Mouse (Mus musculus) liver, embryonic 13.5 days (tissue): Measurements from ENCODE around the gene Pemt. TPM values are rescaled to one million over a fixed set of nuclear protein-coding genes. Genes with fewer than 3 reads are reported as not detected.

ENCODE experiments used
- ATAC-seq: fragments of 200-750 bp; cut with Nextera tagmentation; 2 replicates; pipeline ENCODE4 v1.8.0; 2017; ENCODE audit warnings: low read depth, mild to moderate bottlenecking, moderate number of reproducible peaks, moderate library complexity
- DNase-seq: peaks from one replicate; pipeline ENCODE4 v3.0.0; 2022
- H3K27ac ChIP-seq: fragments of 300-500 bp; sonication (generic); 2 replicates; pipeline ENCODE4 v1.5.1; 2015; ENCODE audit warnings: moderate library complexity, mild to moderate bottlenecking, inconsistent platforms
- H3K27me3 ChIP-seq: fragments of 300-500 bp; sonication (generic); 2 replicates; pipeline ENCODE4 v1.6.1; 2015; ENCODE audit warnings: mild to moderate bottlenecking, inconsistent platforms
- H3K36me3 ChIP-seq: fragments of 300-500 bp; sonication (generic); 2 replicates; pipeline ENCODE4 v1.6.1; 2015; ENCODE audit warnings: mild to moderate bottlenecking, inconsistent platforms
- H3K4me1 ChIP-seq: fragments of 300-500 bp; sonication (generic); replicated peaks from 2 replicates; pipeline ENCODE4 v1.6.1; 2015; ENCODE audit warnings: inconsistent platforms
- H3K4me2 ChIP-seq: fragments of 300-500 bp; sonication (generic); 2 replicates; pipeline ENCODE4 v1.6.1; 2015; ENCODE audit warnings: inconsistent platforms, mild to moderate bottlenecking, moderate library complexity
- H3K4me3 ChIP-seq: fragments of 300-500 bp; sonication (generic); replicated peaks from 2 replicates; pipeline ENCODE4 v1.5.1; 2015; ENCODE audit warnings: mild to moderate bottlenecking, inconsistent platforms
- H3K9ac ChIP-seq: fragments of 300-500 bp; sonication (generic); 2 replicates; pipeline ENCODE4 v1.6.1; 2015; ENCODE audit warnings: mild to moderate bottlenecking, inconsistent platforms
- H3K9me3 ChIP-seq: fragments of 300-500 bp; sonication (generic); replicated peaks from 2 replicates; pipeline ENCODE4 v1.6.1; 2016; ENCODE audit warnings: inconsistent platforms
- WGBS: fragments of 180-500 bp; shearing (Covaris S2); methylation state at CpG from one replicate; pipeline ENCODE4 v1.1.7; 2015; ENCODE audit not compliant: insufficient replicate concordance; 5-methylcytosine and 5-hydroxymethylcytosine counted together
- polyA plus RNA-seq: library from polyadenylated mRNA; unstranded; fragments of >200 nt; fragmentation: Nextera tagmentation; extraction: Ambion mirVana; gene quantifications from 2 replicates; pipeline ENCODE4 v1.2.1, GENCODE M21; 2015

Gene Pemt
- 7.7 and 7.9 TPM in 2 replicates for polyA plus RNA-seq

DNA sequence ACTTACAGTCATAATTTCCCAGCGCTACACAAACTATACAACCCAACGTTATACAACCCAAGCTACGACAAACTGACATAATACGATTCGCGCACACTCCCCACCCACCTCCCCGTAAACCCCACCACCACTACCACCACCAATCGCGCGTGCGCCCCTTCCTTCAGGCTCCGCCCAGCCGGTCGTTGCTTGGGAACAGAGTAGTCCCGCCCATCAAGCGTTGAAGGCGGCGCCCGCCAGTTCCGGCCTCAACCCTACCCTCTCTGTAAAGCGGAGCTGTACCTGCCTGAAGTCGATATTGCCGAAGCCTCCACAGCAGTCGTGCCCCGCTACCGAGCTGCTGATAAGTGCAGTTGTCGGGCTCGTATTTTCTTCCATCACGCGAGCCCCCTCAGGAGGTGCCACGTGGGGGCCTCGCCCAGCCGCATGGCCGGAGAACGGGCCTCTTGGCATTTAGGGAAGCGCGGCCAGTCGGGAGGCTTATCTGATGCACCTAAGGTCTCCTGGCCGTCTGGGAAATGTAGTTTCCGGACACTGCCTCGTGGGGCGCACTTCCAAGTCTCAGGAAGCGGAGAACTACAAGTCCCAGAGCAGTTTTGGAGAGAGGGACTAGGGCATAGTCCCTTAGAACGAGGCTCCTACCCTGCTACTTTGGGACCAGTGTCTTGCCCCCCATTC lies at the start of gene Pemt:
Gene Pemt (minus strand): TSS at position 432 of the 678 bp plus-strand sequence.
- Histone ChIP-seq H3K9ac (peak within 1 kb of the TSS; percentile 68), H3K27me3 (no peaks in the 10 kb centered on the region), H3K9me3 (no peaks in the 10 kb centered on the region), H3K4me2 (peak within 1 kb of the TSS; percentile 75), H3K4me3 (peak within 1 kb of the TSS; percentile 60), H3K27ac (peak within 1 kb of the TSS; percentile 85), H3K36me3 (no peaks in the 10 kb centered on the region), H3K4me1 (peaks cover 28% of the 10 kb centered on the region)
- DNase-seq (peak; percentile 88), ATAC-seq (peak; percentile 95)
- WGBS, result under 1% methylated on average over 44 of the region's 44 CpGs

DNA sequence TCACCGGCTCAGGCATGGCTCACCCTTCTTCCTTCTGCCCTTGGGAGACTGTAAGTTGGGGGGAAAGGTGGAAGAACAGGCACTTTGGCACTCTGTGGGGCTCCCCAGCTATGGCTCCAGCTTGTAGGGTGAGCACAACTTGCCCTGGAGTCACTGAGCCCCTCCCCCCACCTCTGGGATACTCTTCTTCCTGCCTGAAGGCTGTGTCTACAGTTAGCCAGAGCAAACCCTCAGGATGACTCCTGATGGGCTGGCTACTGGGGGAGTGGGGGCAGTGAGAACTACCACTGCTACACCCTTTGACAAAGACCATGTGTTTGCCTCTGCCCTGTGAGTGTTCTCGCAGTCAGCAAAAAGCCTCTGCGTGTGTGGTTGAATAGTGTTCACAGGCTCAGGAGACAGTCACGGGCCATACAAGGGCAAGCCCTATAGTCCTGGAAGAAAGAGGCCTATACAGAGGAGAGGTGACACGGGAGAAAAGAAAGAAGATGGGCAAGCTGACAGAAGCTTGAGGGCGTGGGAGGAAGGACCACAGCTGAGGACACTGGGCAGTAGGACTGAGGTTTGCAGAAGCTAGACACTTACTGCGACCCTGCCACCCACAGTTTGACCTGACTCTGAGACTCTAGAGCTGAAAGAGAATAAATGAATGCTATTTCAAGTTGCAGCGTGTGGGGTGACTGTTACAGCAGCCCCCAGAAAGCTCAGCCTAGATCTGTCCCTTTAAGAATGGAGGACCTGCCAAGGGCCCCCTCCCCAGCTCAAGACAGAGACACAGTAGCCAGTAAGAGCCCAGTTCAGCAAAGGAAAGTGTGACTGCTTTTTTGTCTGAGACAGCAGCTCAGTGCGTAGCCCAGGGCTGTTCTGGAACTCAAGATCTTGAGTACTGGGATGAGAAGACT lies 48.9 kb upstream of the Pemt start:
- WGBS, result 56% methylated on average over 9 of the region's 9 CpGs
- no peak for DNase-seq
- peaks cover 59% of the 10 kb centered on the region for H3K4me1 ChIP-seq

DNA sequence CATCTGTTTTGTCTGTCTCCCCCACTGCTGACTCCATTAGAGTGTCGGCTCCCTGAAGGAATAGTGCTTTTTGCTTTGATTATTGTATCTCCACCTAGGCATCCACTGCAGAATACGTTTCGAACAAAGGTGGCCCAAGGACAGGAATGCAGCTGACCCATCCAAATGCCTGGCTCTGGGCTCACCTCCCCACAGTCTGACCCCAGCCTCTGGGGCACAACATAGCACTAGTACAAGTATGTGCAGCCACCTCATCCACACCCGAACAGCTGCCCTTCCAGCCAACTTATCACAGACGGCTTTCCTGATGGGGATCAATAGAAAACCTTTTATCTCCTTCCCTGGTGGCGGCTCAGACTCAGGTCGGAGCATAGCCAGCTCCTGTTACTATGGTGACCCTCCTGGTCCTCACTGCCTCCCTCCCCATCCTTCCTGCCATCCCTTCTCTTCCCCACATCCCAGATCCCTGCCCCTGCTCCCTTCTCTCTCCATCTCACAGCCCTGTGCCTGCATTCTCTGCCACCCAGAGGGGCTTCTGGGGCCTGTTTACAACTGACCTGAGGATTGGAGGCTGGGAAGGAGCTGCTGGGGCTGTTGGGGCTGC lies 47.8 kb upstream of the Pemt start:
- DNase-seq (no peak), ATAC-seq (no peak)
- H3K4me2 ChIP-seq, result no peak overlapping the region
- no peaks in the 10 kb centered on the region for H3K27me3 ChIP-seq
- H3K27ac ChIP-seq, result no peak overlapping the region
- no peaks in the 10 kb centered on the region for H3K9me3 ChIP-seq
- H3K9ac ChIP-seq, result no peak overlapping the region
- peaks cover 59% of the 10 kb centered on the region for H3K4me1 ChIP-seq
- 66% methylated on average over 7 of the region's 7 CpGs for WGBS
- no peak overlapping the region for H3K4me3 ChIP-seq
- H3K36me3 ChIP-seq, result no peaks in the 10 kb centered on the region

More for the DNA sequence above, 48.9 kb upstream of the Pemt start:
- H3K36me3 ChIP-seq, result no peaks in the 10 kb centered on the region
- H3K9ac ChIP-seq, result no peak overlapping the region
- no peak overlapping the region for H3K4me2 ChIP-seq
- no peaks in the 10 kb centered on the region for H3K27me3 ChIP-seq
- no peaks in the 10 kb centered on the region for H3K9me3 ChIP-seq
- H3K4me3 ChIP-seq, result no peak overlapping the region
- no peak overlapping the region for H3K27ac ChIP-seq
- ATAC-seq, result no peak

DNA sequence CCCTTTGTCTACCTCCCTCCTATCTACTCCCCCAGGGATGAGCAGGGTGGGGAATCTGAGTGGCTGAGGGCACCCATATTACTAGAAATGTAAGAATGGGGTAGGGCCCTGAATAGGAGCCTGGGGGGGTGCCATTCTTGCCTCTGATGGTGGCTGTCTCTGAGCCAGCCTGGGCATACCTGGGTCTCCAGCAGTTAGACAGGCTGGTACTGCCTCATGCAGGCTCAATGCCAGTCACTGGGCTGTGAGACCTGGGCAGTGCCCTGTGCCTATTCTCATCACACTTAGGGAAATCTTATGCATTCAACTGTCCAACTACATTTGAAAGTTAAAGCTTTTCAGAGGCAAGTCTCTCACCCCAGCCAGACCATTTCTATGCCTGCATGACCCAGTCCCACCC lies 46.9 kb upstream of the Pemt start:
- H3K4me1 ChIP-seq, result peaks cover 67% of the 10 kb centered on the region
- no peaks in the 10 kb centered on the region for H3K36me3 ChIP-seq
- no peaks in the 10 kb centered on the region for H3K27me3 ChIP-seq
- no peak overlapping the region for H3K27ac ChIP-seq
- DNase-seq, result no peak
- no peaks in the 10 kb centered on the region for H3K9me3 ChIP-seq
- ATAC-seq, result no peak
- no peak overlapping the region for H3K9ac ChIP-seq
- no peak overlapping the region for H3K4me3 ChIP-seq
- H3K4me2 ChIP-seq, result no peak overlapping the region

DNA sequence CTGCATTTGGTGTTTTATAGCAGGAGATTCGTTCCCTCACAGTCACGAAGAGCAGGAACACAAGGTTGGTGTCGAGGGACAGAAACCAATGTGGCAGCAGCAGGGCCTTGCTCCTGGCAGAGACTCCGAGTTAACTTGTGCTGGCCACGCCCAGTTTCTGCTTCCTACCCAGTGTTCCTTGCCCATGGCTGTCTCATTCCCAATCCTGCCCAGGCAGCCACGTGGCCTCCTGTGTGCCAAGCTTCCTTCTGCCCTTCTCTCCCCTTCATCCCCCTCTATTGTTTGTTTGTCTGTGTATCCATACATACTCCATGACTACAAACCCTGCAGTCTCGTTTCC lies 45.1 kb upstream of the Pemt start:
- DNase-seq, result no peak
- no peak for ATAC-seq
- WGBS, result 47% methylated on average over 7 of the region's 7 CpGs
- H3K9ac ChIP-seq, result no peak overlapping the region
- no peak overlapping the region for H3K4me3 ChIP-seq
- no peaks in the 10 kb centered on the region for H3K27me3 ChIP-seq
- H3K27ac ChIP-seq, result peak overlapping the region; percentile 66
- no peaks in the 10 kb centered on the region for H3K36me3 ChIP-seq
- peak overlapping the region; percentile 36; the same call in 1 of the 2 replicates for H3K4me2 ChIP-seq
- H3K9me3 ChIP-seq, result no peaks in the 10 kb centered on the region
- peaks cover 67% of the 10 kb centered on the region for H3K4me1 ChIP-seq

DNA sequence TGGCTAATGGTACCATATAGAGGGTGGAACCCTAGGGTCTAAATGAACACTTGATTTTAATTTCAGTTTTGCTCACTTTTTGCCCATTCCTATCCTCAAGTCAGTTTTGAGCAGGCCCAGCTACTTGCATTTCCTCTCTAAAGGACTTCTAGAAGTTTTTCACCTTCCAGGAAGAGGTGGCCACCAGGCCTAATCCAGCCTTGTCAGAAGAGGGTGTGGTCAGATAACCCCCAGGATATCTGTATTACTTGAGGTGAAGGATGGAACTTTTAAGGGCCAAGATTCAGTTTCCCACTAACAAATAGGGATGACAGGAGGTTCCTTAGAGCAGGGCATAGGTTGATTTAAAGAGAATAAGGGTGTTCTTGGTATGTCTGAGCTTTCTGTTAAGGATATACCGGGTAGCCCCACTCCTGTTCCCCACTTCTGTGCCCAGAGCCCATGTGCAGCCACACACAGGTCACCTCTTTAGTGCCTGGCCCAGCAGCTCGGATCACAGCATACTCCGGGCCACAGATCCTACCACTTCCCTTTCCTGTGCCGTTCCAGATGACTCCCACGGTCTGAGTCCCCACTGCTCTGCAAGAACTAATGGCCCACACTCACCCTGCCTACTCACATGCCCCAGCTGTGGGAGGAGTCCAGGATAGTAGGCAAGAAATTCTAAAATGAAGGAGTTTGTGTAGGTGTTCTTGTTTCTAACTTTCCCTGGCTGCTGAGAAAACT lies 44.6 kb upstream of the Pemt start:
- ATAC-seq (peak; percentile 67), DNase-seq (no peak)
- no peaks in the 10 kb centered on the region for H3K9me3 ChIP-seq
- H3K9ac ChIP-seq, result no peak overlapping the region
- WGBS, result 21% methylated on average over 5 of the region's 5 CpGs
- no peak overlapping the region for H3K4me3 ChIP-seq
- peak overlapping the region; percentile 36 for H3K4me2 ChIP-seq
- no peaks in the 10 kb centered on the region for H3K36me3 ChIP-seq
- peak overlapping the region; percentile 66 for H3K27ac ChIP-seq
- H3K4me1 ChIP-seq, result peaks cover 67% of the 10 kb centered on the region
- no peaks in the 10 kb centered on the region for H3K27me3 ChIP-seq

DNA sequence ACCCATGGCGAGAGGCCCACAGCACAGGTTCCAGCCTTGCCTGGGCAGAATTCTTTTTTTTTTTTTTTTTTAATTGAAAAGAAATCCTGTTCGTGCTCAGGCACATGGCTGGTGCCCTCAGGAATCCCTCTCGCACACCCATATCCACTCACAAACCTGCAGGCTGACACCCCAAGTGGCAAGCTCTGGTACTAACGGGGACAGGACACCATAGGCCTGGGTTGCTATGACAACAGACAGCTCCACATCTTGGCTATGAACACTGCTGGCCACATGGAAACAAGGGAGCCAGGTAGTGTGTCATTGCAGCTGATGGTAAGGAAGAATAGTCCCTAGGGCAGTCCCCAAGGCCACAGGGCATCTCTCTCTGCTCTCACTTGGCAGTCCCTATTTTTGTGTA lies 42.7 kb upstream of the Pemt start:
- no peak overlapping the region for H3K27ac ChIP-seq
- H3K4me3 ChIP-seq, result no peak overlapping the region
- no peak for DNase-seq
- H3K9ac ChIP-seq, result no peak overlapping the region
- no peaks in the 10 kb centered on the region for H3K9me3 ChIP-seq
- WGBS, result 57% methylated on average over 4 of the region's 4 CpGs
- no peaks in the 10 kb centered on the region for H3K27me3 ChIP-seq
- ATAC-seq, result no peak
- H3K4me1 ChIP-seq, result peaks cover 53% of the 10 kb centered on the region
- H3K4me2 ChIP-seq, result no peak overlapping the region
- H3K36me3 ChIP-seq, result no peaks in the 10 kb centered on the region

DNA sequence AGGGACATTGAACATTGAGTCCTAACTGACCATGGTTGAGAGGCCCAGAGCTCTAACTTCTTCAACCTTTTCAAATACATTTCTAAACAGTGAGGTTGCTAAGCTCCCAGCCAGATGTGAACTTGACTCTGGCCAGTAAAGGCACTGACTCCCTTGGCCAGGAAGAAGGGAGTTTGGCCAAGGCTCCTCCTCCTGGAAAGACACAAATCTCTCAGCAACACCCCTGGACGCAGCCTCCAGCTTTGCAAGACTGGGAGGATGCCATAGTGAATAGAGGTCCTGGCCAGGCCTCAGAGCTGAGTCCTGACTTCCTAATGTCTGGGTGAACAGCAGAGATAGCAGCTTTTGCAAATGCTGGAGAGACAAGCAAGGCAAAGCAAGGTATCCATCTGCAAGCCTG lies 40.4 kb upstream of the Pemt start:
- DNase-seq (no peak), ATAC-seq (no peak)
- no peaks in the 10 kb centered on the region for H3K36me3 ChIP-seq
- H3K4me3 ChIP-seq, result no peak overlapping the region
- no peak overlapping the region for H3K27ac ChIP-seq
- H3K9me3 ChIP-seq, result no peaks in the 10 kb centered on the region
- no peaks in the 10 kb centered on the region for H3K27me3 ChIP-seq
- H3K4me2 ChIP-seq, result no peak overlapping the region
- WGBS, result 61% methylated on average over 1 of the region's 1 CpGs
- H3K4me1 ChIP-seq, result peaks cover 34% of the 10 kb centered on the region
- H3K9ac ChIP-seq, result no peak overlapping the region

DNA sequence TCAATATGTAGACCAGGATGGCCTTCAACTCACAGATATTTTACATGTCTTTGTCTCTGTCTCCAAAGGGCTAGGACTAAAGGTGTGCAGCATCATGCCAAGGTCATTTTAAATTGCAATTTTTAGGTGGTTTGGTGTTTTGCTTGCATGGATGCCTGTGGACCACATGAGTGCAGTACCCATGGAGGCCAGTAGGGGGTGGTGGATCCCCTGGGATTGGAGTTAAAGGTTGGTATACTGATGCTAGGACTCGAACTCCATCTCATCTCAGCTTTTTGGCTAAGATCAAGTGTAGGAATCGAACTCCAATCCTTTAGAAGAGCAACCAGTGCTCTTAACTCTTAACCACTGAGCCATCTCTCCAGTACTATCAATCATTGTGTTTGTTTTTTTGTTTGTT lies 38.3 kb upstream of the Pemt start:
- peak; percentile 56 for DNase-seq

DNA sequence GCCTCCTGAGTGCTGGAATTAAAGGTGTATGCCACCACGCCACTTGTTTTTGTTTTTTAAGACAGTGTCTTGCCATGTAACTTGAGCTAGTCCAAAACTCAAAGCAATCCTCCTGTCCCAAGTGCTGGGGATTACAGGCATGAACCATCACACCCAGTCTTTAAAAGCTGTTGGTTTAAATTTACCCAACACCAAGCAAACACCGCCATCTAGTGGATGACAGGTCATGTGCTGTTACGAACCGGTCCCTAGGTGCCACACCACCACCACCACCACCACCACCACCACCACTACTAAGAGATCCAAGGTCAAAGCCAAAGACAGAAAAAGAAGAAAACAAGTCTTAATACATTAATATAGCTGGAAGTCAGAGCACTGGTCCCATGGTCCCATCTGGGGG lies 30.5 kb upstream of the Pemt start:
- ATAC-seq, result no peak
- Histone ChIP-seq H3K4me3 (no peak overlapping the region), H3K9ac (no peak overlapping the region), H3K4me1 (peaks cover 3% of the 10 kb centered on the region), H3K4me2 (no peak overlapping the region), H3K9me3 (no peaks in the 10 kb centered on the region), H3K36me3 (no peaks in the 10 kb centered on the region), H3K27ac (no peak overlapping the region), H3K27me3 (no peaks in the 10 kb centered on the region)
- 13% methylated on average over 4 of the region's 4 CpGs for WGBS
- peak; percentile 40 for DNase-seq

More for the DNA sequence above, 38.3 kb upstream of the Pemt start:
- WGBS, result 16% methylated on average over 2 of the region's 2 CpGs
- ATAC-seq, result no peak
- no peak overlapping the region for H3K4me3 ChIP-seq
- H3K27ac ChIP-seq, result no peak overlapping the region
- H3K4me2 ChIP-seq, result no peak overlapping the region
- H3K9ac ChIP-seq, result no peak overlapping the region
- H3K36me3 ChIP-seq, result no peaks in the 10 kb centered on the region
- H3K4me1 ChIP-seq, result peaks cover 13% of the 10 kb centered on the region
- H3K9me3 ChIP-seq, result no peaks in the 10 kb centered on the region
- no peaks in the 10 kb centered on the region for H3K27me3 ChIP-seq

DNA sequence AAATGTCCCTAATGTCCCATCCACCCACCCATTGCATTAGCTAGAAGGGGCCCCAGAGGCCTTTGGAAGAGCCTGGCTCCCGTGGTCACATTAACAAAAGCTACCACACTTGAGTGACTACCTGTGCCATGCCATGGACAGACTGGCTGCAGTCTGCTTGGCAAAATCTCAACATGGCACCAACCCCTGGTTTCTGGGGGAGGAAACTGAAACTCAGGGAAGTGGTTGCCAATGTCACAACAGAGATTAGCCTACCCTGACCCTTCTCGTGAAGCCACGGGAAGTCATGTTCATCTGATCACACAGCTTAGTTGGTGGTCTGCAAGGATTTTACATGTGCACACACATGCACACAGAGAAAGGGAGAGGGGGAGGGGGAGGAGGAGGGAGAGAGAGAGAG lies 29.9 kb upstream of the Pemt start:
- H3K9me3 ChIP-seq, result no peaks in the 10 kb centered on the region
- H3K4me1 ChIP-seq, result peaks cover 9% of the 10 kb centered on the region
- DNase-seq (no peak), ATAC-seq (no peak)
- no peak overlapping the region for H3K4me2 ChIP-seq
- H3K4me3 ChIP-seq, result no peak overlapping the region
- H3K36me3 ChIP-seq, result no peaks in the 10 kb centered on the region
- H3K27ac ChIP-seq, result no peak overlapping the region
- no peak overlapping the region for H3K9ac ChIP-seq
- WGBS, result 38% methylated on average over 3 of the region's 3 CpGs
- no peaks in the 10 kb centered on the region for H3K27me3 ChIP-seq
